Comparison of ENCODE assay signal across 28 mouse cellular contexts in genomic region chr3:102757019-102757418, GRCm38 (mm10). TPM values are rescaled to one million over a fixed set of nuclear protein-coding genes. Genes with fewer than 3 reads are reported as not detected.
A peak's percentile ranks its signal among the peaks of the same experiment; 100 is the strongest.
DNase-seq lines count a peak whose midpoint lies in the region; ATAC-seq and TF ChIP-seq lines count a peak whose summit lies in the region.
"Had no signal": no experiment of that assay in that cellular context is flagged by ENCODE, and none has a peak within 500 bp of the region (broad histone marks: within the 10 kb centered on the region; RNA-seq: fewer than 3 reads in every experiment).

No protein-coding gene starts in this region.

- WGBS in heart, adult 2 months, result 43% methylated on average over 6 of the region's 6 CpGs
- WGBS in heart, embryonic 16.5 days, result 39% methylated on average over 6 of the region's 6 CpGs

- no peaks in the 10 kb centered on the region for H3K27me3 ChIP-seq in heart, adult 2 months (ENCODE audit: control insufficient read depth, insufficient read depth, low read length)
- no peaks in the 10 kb centered on the region for H3K27me3 ChIP-seq in heart, embryonic 16.5 days (ENCODE audit: control insufficient read depth, insufficient read depth, low read length)
- peaks cover 3% of the 10 kb centered on the region for H3K27me3 ChIP-seq in megakaryocyte, embryonic 14.5 days (replicated peaks)
- H3K27me3 ChIP-seq: CH12.LX; midbrain, embryonic 13.5 days; neural tube, embryonic 13.5 days had no signal

- H3K79me2 ChIP-seq in heart, adult 2 months (replicated peaks; ENCODE audit: control insufficient read depth, insufficient read depth, low read length), result no peaks in the 10 kb centered on the region

- no peak overlapping the region for H3K4me2 ChIP-seq in heart, embryonic 16.5 days (ENCODE audit: low read depth, low read length)
- H3K4me2 ChIP-seq: liver, embryonic 11.5 days; midbrain, embryonic 13.5 days; neural tube, embryonic 13.5 days had no signal

- H3K27ac ChIP-seq in heart, adult 2 months, result peak overlapping the region; percentile 73
- peak overlapping the region; percentile 70 for H3K27ac ChIP-seq in heart, embryonic 16.5 days (ENCODE audit: low read length)
- H3K27ac ChIP-seq: forebrain, embryonic 10.5 days; macrophage; midbrain, embryonic 13.5 days; neural tube, embryonic 13.5 days had no signal

- H3K4me3 ChIP-seq in heart, adult 2 months, result no peak overlapping the region
- H3K4me3 ChIP-seq in heart, embryonic 16.5 days (ENCODE audit: low read length), result no peak overlapping the region
- H3K4me3 ChIP-seq in megakaryocyte, embryonic 14.5 days (replicated peaks), result peak overlapping the region; percentile 64
- H3K4me3 ChIP-seq: forebrain, embryonic 10.5 days; midbrain, embryonic 13.5 days; neural tube, embryonic 13.5 days had no signal

- peaks cover 9% of the 10 kb centered on the region for H3K4me1 ChIP-seq in heart, adult 2 months (ENCODE audit: control insufficient read depth, insufficient read depth, low read length)
- H3K4me1 ChIP-seq in heart, embryonic 16.5 days (ENCODE audit: control insufficient read depth, insufficient read depth, low read length), result peaks cover 20% of the 10 kb centered on the region
- peaks cover 79% of the 10 kb centered on the region for H3K4me1 ChIP-seq in megakaryocyte, embryonic 14.5 days
- H3K4me1 ChIP-seq: forebrain, embryonic 10.5 days; midbrain, embryonic 13.5 days; neural tube, embryonic 13.5 days had no signal

- intact Hi-C loops in heart, adult 2 months (cut with DNase I), result no loop called here

- no peak overlapping the region for H3K9ac ChIP-seq in heart, adult 2 months (ENCODE audit: low read depth, low read length)
- no peak overlapping the region for H3K9ac ChIP-seq in heart, embryonic 16.5 days (ENCODE audit: low read length)
- H3K9ac ChIP-seq: midbrain, embryonic 13.5 days; neural tube, embryonic 13.5 days had no signal

- TF ChIP-seq POLR2A in heart, adult 2 months (IDR thresholded peaks at IDR 0.05; ENCODE audit: insufficient read depth, low read depth, low read length), result no peak

- H3K9me3 ChIP-seq in heart, embryonic 16.5 days (replicated peaks; ENCODE audit: control insufficient read depth, low read length), result no peaks in the 10 kb centered on the region
- H3K9me3 ChIP-seq in megakaryocyte, embryonic 14.5 days, result peaks cover 14% of the 10 kb centered on the region
- H3K9me3 ChIP-seq: forebrain, embryonic 10.5 days; midbrain, embryonic 13.5 days; neural tube, embryonic 13.5 days had no signal

- no peak for TF ChIP-seq CTCF in heart, adult 2 months (IDR thresholded peaks at IDR 0.05)

- peak; percentile 34; the same call in 1 of the 2 replicates for ATAC-seq in heart, embryonic 16.5 days (replicated peaks; ENCODE audit: extremely low read depth, insufficient read depth, low FRiP score)
- ATAC-seq in megakaryocyte, adult 5-6 weeks (ENCODE audit: poor library complexity, severe bottlenecking), result no peak
- ATAC-seq: hindbrain, embryonic 16.5 days; midbrain, embryonic 13.5 days had no signal

- no peaks in the 10 kb centered on the region for H3K36me3 ChIP-seq in heart, adult 2 months (ENCODE audit: control insufficient read depth, insufficient read depth, low read length)
- H3K36me3 ChIP-seq in heart, embryonic 16.5 days (ENCODE audit: control insufficient read depth, insufficient read depth), result peaks cover 31% of the 10 kb centered on the region; the same call in 1 of the 2 replicates
- H3K36me3 ChIP-seq in megakaryocyte, embryonic 14.5 days (replicated peaks; ENCODE audit: low read length), result peaks cover 86% of the 10 kb centered on the region

- no peak for TF ChIP-seq EP300 in heart, adult 2 months (IDR thresholded peaks at IDR 0.05; ENCODE audit: insufficient read depth, low read depth, low read length)

- peak in 1 of 2 experiments; percentile 23 for DNase-seq in heart, adult 2 months
- DNase-seq in heart, adult 8-10 months (ENCODE audit: low spot score), result no peak
- no peak for DNase-seq in heart, adult 18-20 months
- DNase-seq in right cerebral cortex, postnatal 4 days, result no peak
- DNase-seq: adrenal gland, postnatal 25 days; cerebellum, adult 11-12 months; cerebellum, postnatal 25 days; embryo, embryonic 11 days; kidney, adult 2 months; kidney, postnatal 14 days; left cerebral cortex, postnatal 4 days; lung, adult 2 months; thymus, postnatal 4 days had no signal

RNA-seq across cellular contexts. Expression of gene Tspan2, which starts 22.7 kb away (rescaled TPM):
- total RNA-seq in heart, adult 2 months (2021), result 1 to 10 TPM; 8.4 to 9.4 TPM
- 4.2 and 9.8 TPM in 2 replicates for polyA plus RNA-seq in heart, adult 2 months (2012; rRNA removed)
- total RNA-seq in heart, adult 8-10 months (2022), result 10 to 100 TPM in 2 of 4 experiments, 1 to 10 TPM in 2; 5.3 to 10.6 (median 10.3) TPM
- 27.8 and 27.9 TPM in 2 replicates for polyA plus RNA-seq in heart, embryonic 16.5 days (2015; fragmentation: Nextera tagmentation; extraction: Ambion mirVana)
- 1 to 10 TPM; 8.1 to 9.9 TPM for total RNA-seq in heart, adult 18-20 months (2021)
- polyA plus RNA-seq in megakaryocyte, embryonic 14.5 days (2012; ENCODE audit: insufficient read depth, low replicate concordance), result 0.21 TPM in 1 of 2 replicates, not detected in the other
- 4.0 and 4.7 TPM in 2 replicates for total RNA-seq in megakaryocyte, adult 5-6 weeks (2015)
- 2.7 and 2.8 TPM in 2 replicates for total RNA-seq in megakaryocyte, adult 5-6 weeks (2017)
- total RNA-seq: MEL had no signal

RNA-seq across cellular contexts. Expression of gene Tshb, which starts 25.5 kb away (rescaled TPM):
- not detected for total RNA-seq in heart, adult 2 months (2021)
- polyA plus RNA-seq in heart, adult 2 months (2012; rRNA removed), result not detected in 2 replicates
- total RNA-seq in heart, adult 8-10 months (2022), result not detected
- 0.11 TPM in 1 of 2 replicates, not detected in the other for polyA plus RNA-seq in heart, embryonic 16.5 days (2015; fragmentation: Nextera tagmentation; extraction: Ambion mirVana)
- not detected for total RNA-seq in heart, adult 18-20 months (2021)
- not detected in 2 replicates for polyA plus RNA-seq in megakaryocyte, embryonic 14.5 days (2012; ENCODE audit: insufficient read depth, low replicate concordance)
- total RNA-seq in megakaryocyte, adult 5-6 weeks (2015), result not detected in 2 replicates
- total RNA-seq in megakaryocyte, adult 5-6 weeks (2017), result not detected in 2 replicates
- total RNA-seq: adrenal gland, postnatal 25 days; CH12.LX; gastrocnemius, adult 8-10 months; hematopoietic stem cell, adult 5-6 weeks; layer of hippocampus, adult 8-10 months; left cerebral cortex, adult 18-20 months; left cerebral cortex, postnatal 4 days; MEL had no signal
- polyA plus RNA-seq: kidney, adult 2 months; macrophage had no signal
